Mouse (Mus musculus) stomach, embryonic 15.5 days (tissue): ENCODE measurements at regions not wholly inside any gene's neighbourhood (a gene's known extent, or its start where the extent isn't known, plus 50 kb on each side); places are given as distances from the start of the nearest gene placed in this dataset.
"Not testable (repeated sequence)": the region's sequence is repeated elsewhere in the genome, so short reads cannot be mapped to it uniquely, and the experiment has no call there.

Experiments used
- ATAC-seq: fragments of 200-750 bp; cut with Nextera tagmentation; 2 replicates; pipeline ENCODE4 v1.8.0; 2017; ENCODE audit warnings: low read depth, moderate number of reproducible peaks, moderate TSS enrichment; ENCODE audit not compliant: insufficient read depth, low FRiP score
- H3K27ac ChIP-seq: fragments of 300-500 bp; sonication (generic); 2 replicates; pipeline ENCODE4 v1.5.1; 2015; ENCODE audit warnings: mild to moderate bottlenecking, inconsistent platforms
- H3K27me3 ChIP-seq: fragments of 300-500 bp; sonication (generic); replicated peaks from 2 replicates; pipeline ENCODE4 v1.6.1; 2015; ENCODE audit warnings: inconsistent platforms
- H3K36me3 ChIP-seq: fragments of 300-500 bp; sonication (generic); 2 replicates; pipeline ENCODE4 v1.6.1; 2015; ENCODE audit warnings: inconsistent platforms
- H3K4me1 ChIP-seq: fragments of 300-500 bp; sonication (generic); 2 replicates; pipeline ENCODE4 v1.6.1; 2015; ENCODE audit warnings: inconsistent platforms
- H3K4me2 ChIP-seq: fragments of 300-500 bp; sonication (generic); 2 replicates; pipeline ENCODE4 v1.6.1; 2015; ENCODE audit warnings: mild to moderate bottlenecking, inconsistent platforms
- H3K4me3 ChIP-seq: fragments of 300-500 bp; sonication (generic); replicated peaks from 2 replicates; pipeline ENCODE4 v1.5.1; 2015; ENCODE audit warnings: inconsistent platforms
- H3K9ac ChIP-seq: fragments of 300-500 bp; sonication (generic); 2 replicates; pipeline ENCODE4 v1.6.1; 2015; ENCODE audit warnings: inconsistent platforms
- H3K9me3 ChIP-seq: fragments of 300-500 bp; sonication (generic); 2 replicates; pipeline ENCODE4 v1.6.1; 2016; ENCODE audit warnings: inconsistent platforms
- WGBS: fragments of 180-500 bp; shearing (Covaris S2); methylation state at CpG from one replicate; pipeline ENCODE4 v1.1.7; 2015; 5-methylcytosine and 5-hydroxymethylcytosine counted together

DNA sequence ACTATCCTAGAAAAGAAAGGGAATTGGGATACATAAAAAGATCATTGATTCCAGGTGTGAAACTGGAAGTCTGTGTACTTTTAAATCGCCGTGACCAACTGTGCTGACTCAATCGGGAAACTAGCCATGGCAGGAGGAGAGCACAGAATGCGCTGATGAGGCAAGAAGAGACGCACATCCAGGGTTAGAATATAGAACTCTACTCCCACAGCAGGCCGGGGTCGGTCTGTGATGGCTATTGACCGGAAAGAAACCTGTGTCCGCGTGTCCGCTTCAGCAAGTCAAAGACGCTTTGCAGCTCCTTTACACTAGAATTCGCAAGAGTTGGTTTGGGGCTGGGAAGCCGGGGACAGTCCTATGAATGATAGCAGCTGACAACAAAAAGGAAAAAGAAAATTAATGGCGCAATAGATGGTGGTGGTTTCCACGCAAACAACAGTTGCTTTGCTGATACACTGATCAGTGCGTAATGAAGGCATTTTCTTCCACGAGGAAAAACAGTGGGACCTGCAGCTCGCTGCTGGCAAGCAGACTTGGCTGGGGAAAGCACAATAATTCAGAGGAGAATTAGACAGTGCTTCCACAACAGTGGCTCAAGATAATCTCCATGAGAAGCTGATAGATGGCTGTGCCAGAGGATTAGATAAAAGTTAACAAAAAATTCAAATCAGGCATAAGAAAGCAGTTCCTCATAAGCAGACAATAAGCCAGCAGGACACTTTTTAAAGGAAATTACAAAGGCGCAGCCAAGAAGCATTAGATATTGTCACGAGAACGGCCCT, 1029.8 kb downstream of the Defb40 start:
- no peak overlapping the region for H3K9ac ChIP-seq
- H3K4me1 ChIP-seq = no peaks in the 10 kb centered on the region
- H3K27ac ChIP-seq = no peak overlapping the region
- ATAC-seq = no peak
- WGBS = 80% methylated on average over 22 of the region's 22 CpGs
- H3K4me2 ChIP-seq = no peak overlapping the region
- H3K4me3 ChIP-seq = no peak overlapping the region
- H3K27me3 ChIP-seq = no peaks in the 10 kb centered on the region
- H3K9me3 ChIP-seq = no peaks in the 10 kb centered on the region
- H3K36me3 ChIP-seq = no peaks in the 10 kb centered on the region

DNA sequence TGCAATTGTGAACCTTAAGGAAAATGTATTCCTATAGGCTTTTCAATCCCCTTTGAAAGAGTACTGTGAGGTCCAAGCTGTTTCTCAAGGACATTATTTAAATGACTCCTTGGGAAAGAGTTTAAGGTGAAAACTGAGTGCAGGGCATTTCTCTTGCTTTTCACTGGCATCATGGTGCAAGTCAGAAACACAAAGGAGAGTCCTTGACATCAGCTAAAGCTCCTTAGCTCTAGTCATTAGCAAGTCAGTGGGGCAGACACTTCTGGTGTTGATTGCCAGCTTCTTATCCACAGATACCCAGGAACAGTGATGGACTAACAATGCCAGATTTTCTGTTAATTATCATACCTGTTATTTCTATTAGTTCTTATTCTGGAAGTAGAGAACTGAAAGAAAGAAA, 1043.4 kb downstream of the Defb40 start:
- H3K9me3 ChIP-seq = no peaks in the 10 kb centered on the region
- ATAC-seq = no peak
- no peak overlapping the region for H3K27ac ChIP-seq
- H3K9ac ChIP-seq = no peak overlapping the region
- no peak overlapping the region for H3K4me2 ChIP-seq
- H3K36me3 ChIP-seq = no peaks in the 10 kb centered on the region
- no peaks in the 10 kb centered on the region for H3K27me3 ChIP-seq
- no peaks in the 10 kb centered on the region for H3K4me1 ChIP-seq
- H3K4me3 ChIP-seq = no peak overlapping the region

DNA sequence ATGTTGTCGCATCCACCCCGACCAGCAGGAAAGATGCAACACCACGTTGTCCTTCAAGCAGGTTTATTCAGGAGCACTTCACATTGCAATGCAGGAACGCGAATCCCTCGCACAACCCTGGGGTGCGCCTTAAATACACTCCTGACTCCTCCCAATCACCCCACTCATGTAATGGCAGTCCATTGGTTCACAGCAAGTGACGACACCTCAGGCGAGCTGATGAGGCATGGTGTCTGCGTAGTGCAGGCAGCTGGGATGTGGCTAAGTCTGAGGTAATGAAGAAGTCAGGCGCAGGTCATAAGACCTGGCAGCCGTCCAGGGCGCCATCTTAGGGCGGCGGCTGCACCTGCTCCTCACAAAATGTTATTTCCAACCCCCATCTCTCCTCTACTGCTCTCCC, 1068.7 kb downstream of the Defb40 start:
- no peaks in the 10 kb centered on the region for H3K27me3 ChIP-seq
- H3K4me1 ChIP-seq = no peaks in the 10 kb centered on the region
- H3K4me3 ChIP-seq = no peak overlapping the region
- H3K36me3 ChIP-seq = no peaks in the 10 kb centered on the region
- no peak overlapping the region for H3K4me2 ChIP-seq
- ATAC-seq = no peak
- no peaks in the 10 kb centered on the region for H3K9me3 ChIP-seq
- H3K9ac ChIP-seq = no peak overlapping the region
- no peak overlapping the region for H3K27ac ChIP-seq
- 85% methylated on average over 15 of the region's 15 CpGs for WGBS

DNA sequence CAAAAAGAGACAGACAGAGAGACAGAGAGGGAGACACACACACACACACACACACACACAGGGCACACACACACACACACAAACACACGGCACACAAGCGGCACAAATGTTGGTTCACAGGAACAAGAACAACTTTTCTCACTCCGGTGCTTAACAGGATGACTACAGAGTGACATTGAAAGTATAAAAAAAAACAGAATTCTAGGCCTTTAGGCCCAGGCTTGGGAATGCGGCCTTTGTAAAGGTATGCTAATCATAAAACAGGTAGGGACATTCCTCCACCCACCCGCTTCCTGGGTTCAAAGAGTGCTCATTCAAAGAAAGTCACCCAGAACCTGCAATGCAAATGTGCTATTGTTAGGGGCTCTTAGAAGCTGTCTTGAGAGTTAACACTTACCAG, 1089.5 kb downstream of the Defb40 start:
- WGBS = 60% methylated on average over 5 of the region's 5 CpGs
- not testable (repeated sequence) for H3K27me3 ChIP-seq, H3K9me3 ChIP-seq, H3K36me3 ChIP-seq, H3K4me2 ChIP-seq, H3K4me1 ChIP-seq, H3K9ac ChIP-seq, H3K27ac ChIP-seq, ATAC-seq, H3K4me3 ChIP-seq

DNA sequence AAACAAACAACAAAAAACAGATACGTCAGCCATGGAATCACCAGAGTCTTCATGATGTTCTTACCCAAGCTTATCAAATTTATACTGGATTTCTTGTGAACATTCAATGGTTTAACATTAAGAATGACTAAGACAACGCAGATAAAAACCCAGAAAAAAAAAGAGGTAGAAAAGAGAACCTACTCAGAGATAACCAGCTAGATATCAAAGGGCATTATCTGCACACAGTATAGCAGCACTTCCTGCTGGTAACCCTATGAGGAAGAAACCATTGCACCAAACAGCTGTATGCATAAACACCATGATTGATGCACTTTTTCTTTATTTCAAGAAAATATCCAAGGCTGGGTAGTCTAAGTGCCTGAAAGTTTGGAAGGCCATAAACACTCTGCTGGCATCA, 1114.7 kb downstream of the Defb40 start:
- Histone ChIP-seq H3K9ac (no peak overlapping the region), H3K27me3 (no peaks in the 10 kb centered on the region), H3K9me3 (no peaks in the 10 kb centered on the region), H3K4me3 (no peak overlapping the region), H3K27ac (no peak overlapping the region), H3K4me2 (no peak overlapping the region), H3K36me3 (no peaks in the 10 kb centered on the region), H3K4me1 (no peaks in the 10 kb centered on the region)
- 90% methylated on average over 2 of the region's 2 CpGs for WGBS
- ATAC-seq = no peak
